Mouse (Mus musculus) ES-Bruce4 (cell line): Measurements from ENCODE around the gene Tmc6.

Experiments used
- CTCF ChIP-seq: IDR thresholded peaks from one replicate; pipeline ENCODE4 v1.8.1; 2011; ENCODE audit warnings: low read depth, low read length
- EP300 ChIP-seq: IDR thresholded peaks from 2 replicates; pipeline ENCODE4 v1.6.1; 2011; ENCODE audit warnings: low read depth, low read length; ENCODE audit not compliant: insufficient read depth
- POLR2A ChIP-seq: IDR thresholded peaks from one replicate; pipeline ENCODE4 v1.8.1; 2011; ENCODE audit warnings: low read length; ENCODE audit not compliant: insufficient read depth

DNA sequence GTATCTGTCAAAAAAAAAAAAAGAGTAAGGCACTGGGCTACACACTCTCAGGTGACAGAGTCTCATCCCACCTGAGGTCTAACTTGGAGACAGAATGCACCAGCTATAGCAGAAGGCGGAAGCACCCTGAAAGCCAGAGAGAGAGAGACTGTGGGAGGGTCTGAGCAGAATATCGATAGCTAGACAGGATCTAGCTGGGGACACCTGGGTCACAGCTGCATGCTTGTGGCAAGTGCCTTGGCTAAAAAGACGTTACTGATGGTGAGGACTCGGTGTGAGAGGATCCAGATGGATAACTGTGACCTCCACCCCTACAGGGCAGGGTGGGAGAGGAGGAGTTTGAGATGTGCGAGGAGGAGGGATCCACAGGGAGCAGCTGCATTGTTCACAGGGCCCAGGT lies 15.0 kb upstream of the Tmc6 start:
- TF ChIP-seq CTCF (no peak), POLR2A (no peak), EP300 (no peak)
